ENCODE assay signal across 1 mouse cellular context in genomic region chr16:84834745-84835440, GRCm38 (mm10).
TF ChIP-seq lines count a peak whose summit lies in the region.

TSS of gene Gabpa (plus strand) at chr16:84834925.

TF ChIP-seq in CH12.LX, 34 proteins besides CTCF, POLR2A, EP300 and RAD21 (continued from another document):
- peak; percentile 92; the same call in 1 of the 2 replicates for TF ChIP-seq E2F4 (IDR thresholded peaks at IDR 0.05; ENCODE audit: insufficient replicate concordance, low read depth, low read length)
- TF ChIP-seq MYC (IDR thresholded peaks at IDR 0.05; ENCODE audit: low read depth, low read length): peak; percentile 87
- TF ChIP-seq JUN (IDR thresholded peaks at IDR 0.05; ENCODE audit: insufficient read depth, low read depth, low read length): no peak
- no peak; the same call in 1 of the 2 replicates for TF ChIP-seq SMC3 (IDR thresholded peaks at IDR 0.05; ENCODE audit: low read depth, low read length)
- TF ChIP-seq POLR2AphosphoS2 (IDR thresholded peaks at IDR 0.05; ENCODE audit: low read depth, low read length): peak; percentile 75; the same call in 1 of the 2 replicates
- TF ChIP-seq NRF1 (IDR thresholded peaks at IDR 0.05; ENCODE audit: low read depth, low read length): peak; percentile 87
- peak; percentile 83 for TF ChIP-seq MEF2A (IDR thresholded peaks at IDR 0.05; ENCODE audit: borderline replicate concordance, low read depth, low read length)
- TF ChIP-seq MXI1 (IDR thresholded peaks at IDR 0.05; ENCODE audit: low read depth, low read length): peak; percentile 39; the same call in 1 of the 2 replicates
- TF ChIP-seq JUND (conservative IDR thresholded peaks at IDR 0.05; ENCODE audit: low read depth, low read length): no peak; the same call in 1 of the 2 replicates
- TF ChIP-seq KAT2A (IDR thresholded peaks at IDR 0.05; ENCODE audit: insufficient replicate concordance, low read length): peak; percentile 97
- TF ChIP-seq ZNF384 (IDR thresholded peaks at IDR 0.05; ENCODE audit: low read depth, low read length): no peak
- TF ChIP-seq TCF12 (IDR thresholded peaks at IDR 0.05; ENCODE audit: low read depth, low read length): peak; percentile 85
